In genomic region chr5:133650246-133650645, GRCm38 (mm10) we compare ENCODE assay signal across 26 mouse cellular contexts.
"Had no signal": no experiment of that assay in that cellular context is flagged by ENCODE, and none has a peak within 500 bp of the region (broad histone marks: within the 10 kb centered on the region; RNA-seq: fewer than 3 reads in every experiment).

No protein-coding gene starts in this region.

- H3K27me3 ChIP-seq: hindbrain, embryonic 13.5 days; hindbrain, embryonic 15.5 days; intestine, embryonic 15.5 days; limb, embryonic 12.5 days; liver, embryonic 13.5 days had no signal

- H3K9me3 ChIP-seq: heart, embryonic 10.5 days; hindbrain, embryonic 15.5 days; intestine, embryonic 15.5 days; limb, embryonic 10.5 days had no signal

- H3K27ac ChIP-seq: gastrocnemius, adult 2 months; heart, embryonic 10.5 days; hindbrain, embryonic 10.5 days; hindbrain, embryonic 13.5 days; hindbrain, embryonic 15.5 days; intestine, embryonic 15.5 days; layer of hippocampus, adult 2 months; left cerebral cortex, adult 2 months; limb, embryonic 10.5 days; limb, embryonic 12.5 days; liver, embryonic 13.5 days had no signal

- H3K4me2 ChIP-seq: heart, embryonic 12.5 days; hindbrain, embryonic 13.5 days; hindbrain, embryonic 15.5 days; intestine, embryonic 15.5 days; limb, embryonic 12.5 days; liver, embryonic 11.5 days; liver, embryonic 13.5 days had no signal

- ATAC-seq: inflammation-experienced regulatory T-cells, adult 6 months; intestine, embryonic 15.5 days; intestine, postnatal 0 days had no signal

- H3K4me3 ChIP-seq: gastrocnemius, adult 2 months; heart, embryonic 10.5 days; heart, embryonic 12.5 days; hindbrain, embryonic 10.5 days; hindbrain, embryonic 13.5 days; hindbrain, embryonic 15.5 days; intestine, embryonic 15.5 days; layer of hippocampus, adult 2 months; left cerebral cortex, adult 2 months; limb, embryonic 10.5 days; limb, embryonic 12.5 days; liver, embryonic 13.5 days had no signal

- DNase-seq: gastrocnemius, adult 2 months; gastrocnemius, postnatal 10 days; gastrocnemius, postnatal 25 days; heart, adult 18-20 months; heart, postnatal 10 days; heart, postnatal 4 days; kidney, adult 18-20 months; kidney, adult 8-10 months; kidney, postnatal 10 days; kidney, postnatal 25 days; kidney, postnatal 4 days; liver; liver, embryonic 13.5 days had no signal

- H3K4me1 ChIP-seq: heart, embryonic 10.5 days; heart, embryonic 12.5 days; hindbrain, embryonic 10.5 days; hindbrain, embryonic 13.5 days; hindbrain, embryonic 15.5 days; intestine, embryonic 15.5 days; limb, embryonic 10.5 days; limb, embryonic 12.5 days; liver, embryonic 13.5 days had no signal

- H3K9ac ChIP-seq: heart, embryonic 12.5 days; hindbrain, embryonic 13.5 days; hindbrain, embryonic 15.5 days; intestine, embryonic 15.5 days; limb, embryonic 12.5 days; liver, embryonic 13.5 days had no signal

- H3K36me3 ChIP-seq: heart, embryonic 10.5 days; heart, embryonic 12.5 days; hindbrain, embryonic 10.5 days; hindbrain, embryonic 13.5 days; hindbrain, embryonic 15.5 days; intestine, embryonic 15.5 days; limb, embryonic 10.5 days; limb, embryonic 12.5 days; liver, embryonic 13.5 days had no signal
